Mouse (Mus musculus) kidney, adult 2 months (tissue): ENCODE data around the gene Grin2d. TPM values are rescaled to one million over a fixed set of nuclear protein-coding genes. Genes with fewer than 3 reads are reported as not detected.
A peak's percentile ranks its signal among the peaks of the same experiment; 100 is the strongest.
"Not testable (repeated sequence)": the region's sequence is repeated elsewhere in the genome, so short reads cannot be mapped to it uniquely, and the experiment has no call there.

Experiments used
- DNase-seq: peaks from one replicate; pipeline ENCODE4 v3.0.0; 2021
- H3K27ac ChIP-seq: fragments of 200-500 bp; 2 replicates; pipeline ENCODE4 v1.5.1; 2012; ENCODE audit warnings: low read depth, low read length, control low read depth, inconsistent platforms; ENCODE audit not compliant: insufficient read depth
- H3K27me3 ChIP-seq: fragments of 200-500 bp; replicated peaks from 2 replicates; pipeline ENCODE4 v1.6.1; 2012; ENCODE audit warnings: mild to moderate bottlenecking, moderate library complexity, low read length, inconsistent platforms; ENCODE audit not compliant: control insufficient read depth, insufficient read depth
- H3K36me3 ChIP-seq: fragments of 200-500 bp; 2 replicates; pipeline ENCODE4 v1.6.1; 2012; ENCODE audit warnings: mild to moderate bottlenecking, moderate library complexity, low read length, inconsistent platforms; ENCODE audit not compliant: control insufficient read depth, insufficient read depth
- H3K4me1 ChIP-seq: fragments of 200-500 bp; 2 replicates; pipeline ENCODE4 v1.6.1; 2011; ENCODE audit warnings: low read length; ENCODE audit not compliant: control insufficient read depth, insufficient read depth
- H3K4me3 ChIP-seq: fragments of 200-500 bp; 2 replicates; pipeline ENCODE4 v1.5.1; 2011; ENCODE audit warnings: mild to moderate bottlenecking, low read depth, low read length, control low read depth; ENCODE audit not compliant: insufficient read depth
- CTCF ChIP-seq: fragments of 200-500 bp; conservative IDR thresholded peaks from 2 replicates; pipeline ENCODE4 v1.5.1; 2011; ENCODE audit warnings: low read depth, mild to moderate bottlenecking, control low read depth, low read length, moderate library complexity, mixed read lengths; ENCODE audit not compliant: insufficient read depth, insufficient read length
- POLR2A ChIP-seq: fragments of 200-500 bp; IDR thresholded peaks from one replicate; pipeline ENCODE4 v1.6.1; 2011; ENCODE audit warnings: low read depth, low read length, control low read depth
- WGBS: fragments of 180-500 bp; shearing (Covaris S2); methylation state at CpG from one replicate; pipeline ENCODE4 v1.1.7; 2018; 5-methylcytosine and 5-hydroxymethylcytosine counted together
- polyA plus RNA-seq: library from polyadenylated mRNA; depleted of rRNA; stranded (reverse); fragments of >200 nt; gene quantifications from 2 replicates; pipeline ENCODE4 v1.2.3, GENCODE M21; 2012; rRNA removed

Gene Grin2d
- 0.45 and 0.50 TPM in 2 replicates for polyA plus RNA-seq

GRCm38 (mm10) chr7:45878278-45878677 lies at the start of gene Grin2d:
Gene Grin2d (minus strand): TSS chr7:45878378.
- not testable (repeated sequence) for H3K27ac ChIP-seq, H3K27me3 ChIP-seq, H3K36me3 ChIP-seq, H3K4me1 ChIP-seq, H3K4me3 ChIP-seq, DNase-seq
- WGBS: 89% methylated on average over 1 of the region's 1 CpGs

DNA sequence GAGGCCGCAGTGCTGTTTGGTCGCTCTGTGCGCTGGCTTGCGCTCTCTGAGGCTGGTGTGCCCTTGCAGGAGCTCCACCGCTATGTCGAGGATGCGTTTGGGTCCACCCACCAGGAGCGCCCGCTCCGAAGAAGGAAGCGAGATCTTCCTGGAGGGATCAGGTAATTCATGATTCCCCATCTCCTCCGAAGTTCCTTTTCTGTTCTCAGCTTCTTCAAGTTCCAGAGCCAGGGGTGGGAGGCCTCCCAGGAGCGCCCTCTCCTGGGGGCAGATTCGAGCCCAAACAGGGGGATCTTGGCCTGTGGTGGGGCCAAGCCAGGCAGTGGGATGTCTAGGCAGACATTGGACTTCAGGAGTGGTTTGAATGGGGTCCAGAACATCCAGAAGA lies 46.2 kb upstream of the Grin2d start:
- peak; percentile 44 for DNase-seq
- Histone ChIP-seq H3K27me3 (no peaks in the 10 kb centered on the region), H3K4me1 (no peaks in the 10 kb centered on the region), H3K27ac (peak overlapping the region; percentile 96), H3K36me3 (no peaks in the 10 kb centered on the region), H3K4me3 (peak overlapping the region; percentile 75)
- 12% methylated on average over 14 of the region's 14 CpGs for WGBS
- no peak; the same call in 1 of the 2 replicates for TF ChIP-seq CTCF
- TF ChIP-seq POLR2A: no peak

GRCm38 (mm10) chr7:45923762-45924428 lies 45.7 kb upstream of the Grin2d start, which contains the start of gene Ccdc114:
Gene Ccdc114 (plus strand): TSS chr7:45924072.
- H3K27ac ChIP-seq: peak within 1 kb of the TSS; percentile 96
- TF ChIP-seq CTCF (no peak), POLR2A (peak; percentile 70)
- H3K4me3 ChIP-seq: peak within 1 kb of the TSS; percentile 75
- peak; percentile 93 for DNase-seq
- 4% methylated on average over 24 of the region's 24 CpGs for WGBS
- no peaks in the 10 kb centered on the region for H3K36me3 ChIP-seq
- no peaks in the 10 kb centered on the region for H3K27me3 ChIP-seq
- H3K4me1 ChIP-seq: no peaks in the 10 kb centered on the region

- peak overlapping the region; percentile 75 for H3K4me3 ChIP-seq
- no peaks in the 10 kb centered on the region for H3K4me1 ChIP-seq
- peak; percentile 97 for DNase-seq
- H3K27ac ChIP-seq: peak overlapping the region; percentile 96
- H3K36me3 ChIP-seq: no peaks in the 10 kb centered on the region
- H3K27me3 ChIP-seq: no peaks in the 10 kb centered on the region
- WGBS: under 1% methylated on average over 37 of the region's 37 CpGs
- TF ChIP-seq POLR2A: no peak
Measured at GRCm38 (mm10) chr7:45922928-45923761, 45.0 kb upstream of the Grin2d start.

- Histone ChIP-seq H3K4me1 (peaks cover 4% of the 10 kb centered on the region; the same call in 1 of the 2 replicates), H3K4me3 (no peak overlapping the region), H3K27ac (peak overlapping the region; percentile 82), H3K36me3 (no peaks in the 10 kb centered on the region), H3K27me3 (no peaks in the 10 kb centered on the region)
- WGBS: 73% methylated on average over 12 of the region's 12 CpGs
- no peak for DNase-seq
- TF ChIP-seq CTCF: no peak
Measured at GRCm38 (mm10) chr7:45921950-45922600, 43.9 kb upstream of the Grin2d start.

- WGBS: 23% methylated on average over 9 of the region's 9 CpGs
- DNase-seq: peak; percentile 43
- H3K4me1 ChIP-seq: peaks cover 6% of the 10 kb centered on the region; the same call in 1 of the 2 replicates
- peak within 1 kb of the TSS; percentile 57 for H3K4me3 ChIP-seq
- H3K27ac ChIP-seq: peak within 1 kb of the TSS; percentile 82
- TF ChIP-seq POLR2A (no peak), CTCF (no peak)
- no peaks in the 10 kb centered on the region for H3K27me3 ChIP-seq
- no peaks in the 10 kb centered on the region for H3K36me3 ChIP-seq
Measured at GRCm38 (mm10) chr7:45921242-45921621, 43.1 kb upstream of the Grin2d start, which contains the start of gene Emp3. Gene Emp3 (minus strand): TSS chr7:45921404.
